Mouse (Mus musculus): ENCODE measurements around the gene S1pr3.

Gene S1pr3

DNA sequence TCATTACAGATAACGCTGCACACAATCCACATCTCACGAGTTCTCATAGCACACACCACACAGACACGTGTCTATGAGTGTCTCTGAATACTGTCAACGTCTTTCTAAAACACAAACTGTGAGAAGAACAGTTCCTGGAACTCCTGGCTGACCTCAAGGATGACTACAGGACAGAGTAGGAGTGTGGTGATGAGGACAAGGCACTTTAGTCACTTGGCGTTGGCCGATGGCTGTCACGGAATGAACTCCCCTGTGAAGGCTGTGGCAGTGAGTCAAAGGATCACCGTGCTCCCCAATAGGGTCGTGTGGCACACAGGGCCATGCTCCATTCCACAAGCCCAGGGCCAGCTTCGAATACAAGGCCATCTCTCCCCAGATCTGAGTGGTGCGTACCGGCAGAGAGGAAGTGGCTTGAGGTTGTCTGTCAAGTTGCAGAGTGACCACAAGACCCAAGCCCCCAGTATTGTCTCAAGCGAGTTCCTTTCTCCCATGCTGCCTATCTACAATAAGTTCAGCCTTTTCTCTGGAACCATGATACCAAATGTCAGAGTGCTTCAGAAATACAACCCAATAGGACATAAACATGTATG lies 2.6 kb upstream of the S1pr3 start:
- no peak for DNase-seq (ENCODE audit: low spot score)

DNA sequence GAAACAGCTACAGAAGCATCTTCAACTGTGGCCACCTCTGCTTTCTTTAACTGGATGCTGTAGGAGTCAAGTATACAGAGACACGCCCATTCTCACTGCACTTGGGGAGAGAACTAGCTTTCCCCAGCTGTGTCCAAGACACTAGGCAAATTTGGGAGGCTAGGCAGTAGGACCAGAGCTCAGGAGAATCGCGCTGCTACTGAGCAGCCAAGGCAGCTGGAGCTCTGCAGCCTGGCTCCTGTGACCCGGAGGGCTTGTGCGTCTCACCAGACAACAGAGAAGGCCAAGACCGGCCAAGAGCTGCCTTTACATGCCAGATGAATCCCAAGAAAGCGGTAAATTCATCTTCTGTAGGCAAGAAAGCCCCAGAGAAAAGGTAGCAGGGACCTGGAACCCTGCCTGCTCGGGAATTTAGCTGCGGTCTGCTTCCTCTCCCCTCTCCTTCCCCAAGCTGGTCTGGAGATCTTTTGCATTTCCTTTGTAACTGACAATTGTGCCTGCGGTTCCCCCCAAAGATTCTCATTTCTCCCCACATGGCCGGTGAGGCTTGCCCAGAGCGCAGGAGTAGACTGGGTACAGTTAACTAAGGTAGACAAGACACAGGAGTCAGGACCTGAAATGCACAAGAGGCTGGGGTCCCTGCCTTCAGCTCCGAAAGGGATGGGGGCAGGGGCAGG lies 760 bp upstream of the S1pr3 start:
- DNase-seq (ENCODE audit: low spot score) = no peak

DNA sequence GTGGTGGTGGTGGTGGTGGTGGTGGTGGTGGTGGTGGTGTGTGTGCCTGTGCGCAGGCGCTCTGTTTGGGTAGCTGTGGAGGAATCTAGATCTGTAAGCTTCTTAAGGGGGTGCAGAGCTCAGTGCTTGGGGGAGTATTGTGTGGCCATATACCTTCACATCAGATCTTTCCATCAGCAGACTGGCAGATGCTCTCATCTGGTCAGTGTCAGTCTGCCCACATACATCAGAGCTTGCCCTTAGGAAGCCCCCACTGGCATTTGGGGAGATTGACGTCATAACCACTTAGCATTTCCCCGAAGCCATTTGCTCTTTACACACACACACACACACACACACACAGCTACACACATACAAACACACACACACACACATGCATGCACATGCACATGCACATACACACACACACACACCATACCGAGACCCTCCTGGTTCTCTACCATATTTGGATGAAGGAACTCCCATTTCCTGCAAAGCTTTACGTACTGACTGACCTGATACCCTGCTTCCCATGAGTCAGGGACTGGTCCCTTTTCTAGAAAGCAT lies 1.6 kb downstream of the S1pr3 start:
- DNase-seq (ENCODE audit: low spot score) = no peak

DNA sequence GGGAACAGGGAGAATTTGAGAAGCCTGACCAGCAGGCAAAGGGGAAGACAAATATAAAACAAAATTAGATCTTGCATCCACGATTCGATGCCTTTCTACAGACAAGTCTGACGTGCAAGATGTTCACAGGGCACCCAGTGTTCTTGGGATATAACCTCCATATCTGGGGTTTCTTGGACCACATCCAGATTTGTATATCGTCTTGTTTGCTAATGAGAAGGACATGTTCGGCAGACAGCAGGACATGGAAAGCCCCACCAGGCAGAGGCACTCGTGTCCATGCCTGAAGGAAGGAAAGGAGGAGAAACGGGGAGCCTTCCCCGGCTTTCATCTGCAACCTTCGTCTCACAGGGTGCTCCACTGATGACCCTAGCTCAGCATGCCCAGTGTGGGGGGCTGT lies 2.8 kb downstream of the S1pr3 start:
- DNase-seq (ENCODE audit: low spot score) = no peak

DNA sequence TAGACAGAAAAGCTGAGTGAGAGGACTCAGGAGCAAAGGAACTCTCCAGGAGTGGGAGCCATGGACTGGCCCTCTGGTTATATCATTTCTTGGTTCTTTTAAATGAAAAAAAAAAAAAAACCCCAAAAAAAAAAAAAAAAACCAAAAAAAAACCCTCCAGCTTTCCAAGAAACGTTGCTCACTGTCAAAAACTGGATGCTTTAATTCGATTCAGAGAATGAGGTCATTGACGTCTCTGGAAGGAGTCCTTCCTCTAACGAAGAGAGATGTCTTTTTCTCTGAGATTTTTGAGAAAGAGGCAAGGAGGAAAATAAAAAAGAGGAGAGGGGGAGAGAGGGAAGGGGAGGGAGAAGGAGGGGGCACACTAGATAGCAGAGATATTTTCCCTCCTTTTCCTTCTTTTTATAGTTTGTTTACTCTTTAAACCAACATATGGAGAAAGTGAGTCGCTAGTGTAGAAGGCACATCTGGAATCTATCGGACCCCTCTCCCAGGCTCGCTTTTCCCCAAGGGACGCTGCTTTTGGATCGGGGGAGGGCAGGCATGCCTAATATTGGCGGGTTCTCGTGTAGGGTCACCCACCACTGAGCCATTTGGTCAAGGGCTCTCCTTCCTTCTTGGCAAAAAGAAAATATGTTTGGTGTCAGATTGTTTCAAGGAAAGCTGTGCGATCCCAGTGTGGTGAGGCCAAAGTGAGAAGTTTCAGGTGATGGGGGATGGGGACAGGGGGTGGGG lies 3.4 kb downstream of the S1pr3 start:
- peak; percentile 66 for DNase-seq (ENCODE audit: low spot score)

DNA sequence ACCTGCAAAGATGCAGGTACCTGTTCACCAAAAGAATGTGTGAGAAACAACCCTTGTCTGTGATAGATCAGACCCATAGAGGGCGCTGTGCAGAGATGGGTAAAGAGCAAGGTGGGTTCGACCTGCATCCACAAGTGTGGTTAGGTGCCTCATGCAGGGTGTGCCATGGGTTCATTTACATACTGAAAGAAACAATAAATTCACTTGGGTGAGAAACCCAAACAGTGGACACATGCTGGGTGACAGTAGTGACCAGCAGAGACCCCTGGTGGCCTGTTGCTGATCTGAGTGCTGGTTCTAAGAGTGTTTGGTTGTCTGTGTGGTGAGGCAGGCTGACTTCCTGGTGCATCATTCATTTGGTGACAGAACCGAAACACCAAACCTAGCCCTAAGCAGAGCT lies 5.0 kb downstream of the S1pr3 start:
- DNase-seq (ENCODE audit: low spot score) = peak; percentile 31

DNA sequence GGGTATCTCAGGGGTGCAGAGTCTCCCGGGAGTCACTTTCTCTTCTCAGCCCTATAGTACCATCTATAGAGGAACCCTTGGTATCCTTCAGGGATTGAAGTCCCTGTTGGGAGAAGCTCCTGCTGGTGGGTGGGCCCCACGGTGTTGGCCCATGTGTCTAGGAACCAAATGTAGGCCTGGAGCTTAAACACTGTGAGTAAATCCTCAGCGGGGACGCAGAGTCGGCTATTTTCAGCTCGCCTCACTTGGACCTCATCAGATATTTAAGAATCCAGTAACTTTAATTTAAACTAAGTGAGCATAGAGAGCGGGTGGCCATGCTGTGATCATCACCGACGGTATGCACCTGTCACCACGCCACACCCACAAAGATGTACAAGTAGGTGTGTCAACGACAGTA lies 8.3 kb downstream of the S1pr3 start:
- DNase-seq (ENCODE audit: low spot score) = no peak

DNA sequence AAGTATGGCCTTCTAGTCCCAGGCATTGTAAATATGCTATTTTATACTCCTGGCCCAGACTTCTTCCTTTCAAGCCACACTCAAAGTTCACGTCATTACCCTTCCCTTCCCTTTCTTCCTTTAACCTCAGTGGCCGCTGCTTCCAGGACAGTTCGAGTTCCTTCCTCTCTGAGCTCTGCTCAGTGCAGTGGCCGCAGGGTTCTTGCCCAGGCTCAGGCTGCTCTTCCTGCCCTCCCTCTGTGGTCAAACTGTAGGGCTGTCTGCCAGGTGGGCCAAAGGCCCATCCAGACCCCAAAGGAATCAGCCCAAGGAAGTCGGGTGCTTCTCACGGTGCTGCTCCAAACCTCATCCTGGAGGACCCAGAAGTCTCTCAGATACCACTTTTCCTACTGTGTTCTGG lies 9.4 kb downstream of the S1pr3 start:
- no peak for DNase-seq (ENCODE audit: low spot score)

DNA sequence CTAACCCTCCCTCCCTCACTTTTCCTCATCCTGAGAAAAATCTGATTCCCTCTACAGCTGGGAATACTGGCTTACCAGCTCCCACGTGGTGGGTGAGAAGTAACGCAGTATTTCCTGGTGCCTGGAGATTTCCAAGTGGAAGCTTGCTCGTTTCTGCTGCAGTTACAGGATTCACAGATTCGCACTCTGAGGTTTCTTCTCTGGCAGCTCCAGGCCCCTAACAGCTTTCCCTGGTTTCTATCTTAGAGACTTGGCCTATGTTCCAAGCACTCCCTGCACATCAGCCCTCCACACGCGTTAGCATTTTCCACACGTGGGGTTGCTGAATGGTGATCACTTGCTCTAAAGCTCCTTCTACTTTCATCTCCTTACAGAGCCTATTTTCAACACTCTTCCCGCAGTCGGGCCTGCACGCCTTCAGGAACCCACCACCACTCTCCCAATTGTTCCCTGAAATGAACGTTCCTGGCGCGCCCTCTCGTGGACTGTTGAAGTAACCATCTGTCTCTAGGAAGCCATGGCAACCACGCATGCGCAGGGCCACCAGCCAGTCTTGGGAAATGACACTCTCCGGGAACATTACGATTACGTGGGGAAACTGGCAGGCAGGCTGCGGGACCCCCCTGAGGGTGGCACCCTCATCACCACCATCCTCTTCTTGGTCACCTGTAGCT lies 10.0 kb downstream of the S1pr3 start:
- peak; percentile 95 for DNase-seq (ENCODE audit: low spot score)

DNA sequence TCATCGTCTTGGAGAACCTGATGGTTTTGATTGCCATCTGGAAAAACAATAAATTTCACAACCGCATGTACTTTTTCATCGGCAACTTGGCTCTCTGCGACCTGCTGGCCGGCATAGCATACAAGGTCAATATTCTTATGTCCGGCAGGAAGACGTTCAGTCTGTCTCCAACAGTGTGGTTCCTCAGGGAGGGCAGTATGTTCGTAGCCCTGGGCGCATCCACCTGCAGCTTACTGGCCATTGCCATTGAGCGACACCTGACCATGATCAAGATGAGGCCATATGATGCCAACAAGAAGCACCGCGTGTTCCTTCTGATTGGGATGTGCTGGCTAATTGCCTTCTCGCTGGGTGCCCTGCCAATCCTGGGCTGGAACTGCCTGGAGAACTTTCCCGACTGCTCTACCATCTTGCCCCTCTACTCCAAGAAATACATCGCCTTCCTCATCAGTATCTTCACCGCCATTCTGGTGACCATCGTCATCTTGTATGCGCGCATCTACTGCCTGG lies 10.6 kb downstream of the S1pr3 start:
- no peak for DNase-seq (ENCODE audit: low spot score)

DNA sequence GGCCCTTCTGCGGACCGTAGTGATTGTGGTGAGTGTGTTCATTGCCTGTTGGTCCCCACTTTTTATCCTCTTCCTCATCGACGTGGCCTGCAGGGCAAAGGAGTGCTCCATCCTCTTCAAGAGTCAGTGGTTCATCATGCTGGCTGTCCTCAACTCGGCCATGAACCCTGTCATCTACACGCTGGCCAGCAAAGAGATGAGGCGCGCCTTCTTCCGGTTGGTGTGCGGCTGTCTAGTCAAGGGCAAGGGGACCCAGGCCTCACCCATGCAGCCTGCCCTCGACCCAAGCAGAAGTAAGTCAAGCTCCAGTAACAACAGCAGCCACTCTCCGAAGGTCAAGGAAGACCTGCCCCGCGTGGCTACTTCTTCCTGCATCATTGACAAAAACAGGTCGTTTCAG lies 11.1 kb downstream of the S1pr3 start:
- no peak for DNase-seq (ENCODE audit: low spot score)

DNA sequence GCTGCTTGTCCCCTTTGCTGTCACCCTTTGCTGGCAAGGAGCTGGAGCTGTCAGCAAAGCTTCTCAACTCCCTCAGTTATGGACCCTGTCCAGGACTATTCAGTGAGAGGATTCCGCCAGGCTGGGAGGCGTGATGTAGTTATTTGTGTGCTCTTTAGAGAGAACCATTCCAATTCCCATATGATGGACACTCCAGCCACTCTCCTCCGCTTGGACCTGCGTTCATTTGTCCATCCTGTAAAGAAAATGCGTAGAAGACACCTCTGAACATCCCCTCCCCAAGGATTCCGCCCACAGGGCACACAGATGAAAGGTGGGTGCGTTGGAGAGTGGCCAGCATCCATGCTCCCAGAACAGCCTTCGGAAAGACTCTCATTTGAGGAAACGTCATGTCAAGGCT lies 12.4 kb downstream of the S1pr3 start:
- no peak for DNase-seq (ENCODE audit: low spot score)

DNA sequence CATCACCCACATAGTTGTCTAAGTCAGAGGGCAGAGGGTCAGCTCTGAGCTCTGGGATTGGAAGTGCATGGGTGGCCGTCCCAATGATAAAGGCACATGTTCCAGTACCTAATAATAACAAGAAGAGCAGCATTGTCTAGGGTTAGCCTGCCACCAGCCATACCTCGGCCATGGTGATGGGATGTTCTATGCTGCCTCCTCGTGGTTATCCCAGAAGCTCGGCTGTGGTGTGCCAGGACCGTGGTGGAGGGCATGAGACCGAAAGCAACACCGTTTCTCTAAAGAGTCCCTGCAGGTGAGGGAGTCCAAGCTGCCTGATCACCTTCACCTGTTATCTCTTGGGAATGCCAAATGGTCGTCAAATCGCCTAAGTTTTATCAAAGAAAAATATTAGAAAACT lies 15.2 kb downstream of the S1pr3 start:
- DNase-seq (ENCODE audit: low spot score) = no peak

DNA sequence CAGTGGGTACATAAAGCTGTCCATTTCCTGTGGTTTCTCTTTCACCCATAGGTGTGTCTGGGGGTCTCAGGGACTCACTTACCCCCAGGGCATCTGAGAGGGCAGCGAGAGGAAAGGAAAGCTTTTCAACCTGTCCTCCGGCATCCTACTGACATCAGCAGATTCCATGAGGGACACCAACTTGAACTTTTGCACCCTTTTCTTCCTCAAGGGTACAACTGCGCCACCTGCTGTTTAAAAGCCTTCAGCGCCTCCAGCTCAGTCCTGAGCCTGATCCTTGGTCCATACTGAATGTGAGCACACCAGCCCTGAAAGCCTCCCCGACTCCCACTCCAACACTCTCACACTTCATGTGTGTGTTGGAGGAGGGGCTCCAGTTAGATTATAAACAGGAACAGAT lies 16.2 kb downstream of the S1pr3 start:
- DNase-seq (ENCODE audit: low spot score) = peak; percentile 68

DNA sequence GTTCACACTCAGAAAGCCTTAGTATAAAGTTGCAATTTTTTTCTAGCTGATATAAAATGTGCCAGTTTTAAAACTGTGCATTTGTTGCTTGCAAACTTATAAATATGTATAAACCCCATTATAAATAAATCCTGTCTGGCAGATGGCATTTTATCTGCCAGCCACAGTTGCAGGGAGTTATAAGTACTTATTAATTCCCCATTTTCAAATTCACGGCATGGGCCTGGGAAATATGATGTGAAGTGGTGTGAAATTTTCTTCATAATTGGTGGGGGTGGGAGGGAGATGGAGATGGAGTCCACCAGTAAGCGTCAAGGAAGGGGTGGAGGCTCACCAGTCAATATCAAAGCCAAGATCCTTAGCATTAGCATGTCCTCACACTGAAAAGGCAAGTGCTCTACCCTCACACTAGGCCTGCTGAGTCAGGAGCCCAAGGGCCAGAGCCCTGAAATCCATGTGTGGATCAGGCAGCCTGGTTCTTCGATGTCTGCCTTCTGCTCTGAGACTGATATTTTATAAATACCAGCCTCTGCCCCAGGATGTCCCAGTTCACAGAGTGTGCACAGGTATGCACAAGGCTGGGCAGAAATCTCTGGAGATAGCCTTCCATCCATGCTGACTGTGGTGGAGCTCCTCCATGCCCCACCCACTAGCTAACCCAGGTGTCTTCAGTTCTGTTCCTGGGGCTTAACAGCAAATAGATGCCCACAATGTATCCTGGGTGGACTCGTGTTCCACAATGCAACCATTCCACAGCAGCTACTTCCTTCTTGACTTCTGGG lies 17.4 kb downstream of the S1pr3 start:
- no peak for DNase-seq (ENCODE audit: low spot score)

DNA sequence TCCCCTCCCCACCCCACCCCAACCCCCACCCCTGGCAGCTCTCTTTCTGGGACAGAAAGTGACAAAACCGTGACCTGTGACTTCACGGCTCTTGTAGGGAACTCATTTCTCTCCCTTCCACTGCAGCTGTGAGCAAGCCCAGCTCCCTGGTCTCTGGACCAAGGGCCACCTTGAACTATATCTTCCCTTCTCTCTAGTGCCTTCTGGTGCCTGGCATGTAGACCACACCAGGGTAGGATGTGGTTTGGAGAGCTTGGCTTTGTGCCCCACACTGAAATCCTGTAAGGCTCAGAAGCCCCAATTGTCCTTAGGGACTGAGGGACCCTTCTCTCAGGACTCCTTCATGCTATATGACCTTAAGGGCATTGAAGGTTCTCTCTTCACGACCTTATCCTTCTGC lies 24.9 kb downstream of the S1pr3 start:
- DNase-seq (ENCODE audit: low spot score) = no peak

DNA sequence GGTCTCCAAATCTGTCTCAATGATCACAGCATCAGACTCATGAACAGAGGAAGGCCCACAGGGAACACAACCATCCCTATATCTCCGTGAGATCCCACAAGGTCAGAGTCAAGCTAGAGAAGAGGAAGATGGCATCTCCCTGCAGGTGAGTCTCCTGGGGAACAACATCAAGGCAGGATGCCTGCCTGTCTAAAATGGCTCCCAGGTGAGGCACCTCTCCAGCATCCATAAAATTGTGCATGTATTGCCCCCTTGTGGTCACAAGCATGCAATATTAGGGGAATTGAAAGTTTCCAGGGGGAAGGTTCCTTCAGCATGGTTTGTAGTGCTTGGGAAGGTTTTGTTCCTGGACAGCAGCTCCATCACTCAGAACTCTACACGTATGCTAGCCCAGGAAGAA lies 26.0 kb downstream of the S1pr3 start:
- no peak for DNase-seq (ENCODE audit: low spot score)

DNA sequence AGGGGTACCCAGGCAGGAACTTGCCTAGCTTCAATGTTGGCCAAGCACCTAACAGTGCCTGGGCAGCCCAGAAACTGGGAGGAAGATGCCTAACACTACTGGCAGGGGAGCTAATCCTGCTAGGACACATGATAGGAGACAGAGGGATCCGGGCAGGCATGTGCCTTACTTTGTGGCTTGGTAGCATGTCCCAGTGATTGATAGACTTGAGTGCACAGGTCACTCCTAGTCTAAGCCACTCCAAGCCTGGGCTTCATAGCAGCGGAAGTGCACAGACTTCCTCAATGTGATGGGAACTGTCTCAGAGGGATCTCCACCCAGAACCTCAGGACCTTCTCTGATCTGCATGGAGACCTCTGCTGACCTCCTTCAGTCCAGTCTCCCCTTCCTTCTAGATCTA lies 26.7 kb downstream of the S1pr3 start:
- no peak for DNase-seq (ENCODE audit: low spot score)

DNA sequence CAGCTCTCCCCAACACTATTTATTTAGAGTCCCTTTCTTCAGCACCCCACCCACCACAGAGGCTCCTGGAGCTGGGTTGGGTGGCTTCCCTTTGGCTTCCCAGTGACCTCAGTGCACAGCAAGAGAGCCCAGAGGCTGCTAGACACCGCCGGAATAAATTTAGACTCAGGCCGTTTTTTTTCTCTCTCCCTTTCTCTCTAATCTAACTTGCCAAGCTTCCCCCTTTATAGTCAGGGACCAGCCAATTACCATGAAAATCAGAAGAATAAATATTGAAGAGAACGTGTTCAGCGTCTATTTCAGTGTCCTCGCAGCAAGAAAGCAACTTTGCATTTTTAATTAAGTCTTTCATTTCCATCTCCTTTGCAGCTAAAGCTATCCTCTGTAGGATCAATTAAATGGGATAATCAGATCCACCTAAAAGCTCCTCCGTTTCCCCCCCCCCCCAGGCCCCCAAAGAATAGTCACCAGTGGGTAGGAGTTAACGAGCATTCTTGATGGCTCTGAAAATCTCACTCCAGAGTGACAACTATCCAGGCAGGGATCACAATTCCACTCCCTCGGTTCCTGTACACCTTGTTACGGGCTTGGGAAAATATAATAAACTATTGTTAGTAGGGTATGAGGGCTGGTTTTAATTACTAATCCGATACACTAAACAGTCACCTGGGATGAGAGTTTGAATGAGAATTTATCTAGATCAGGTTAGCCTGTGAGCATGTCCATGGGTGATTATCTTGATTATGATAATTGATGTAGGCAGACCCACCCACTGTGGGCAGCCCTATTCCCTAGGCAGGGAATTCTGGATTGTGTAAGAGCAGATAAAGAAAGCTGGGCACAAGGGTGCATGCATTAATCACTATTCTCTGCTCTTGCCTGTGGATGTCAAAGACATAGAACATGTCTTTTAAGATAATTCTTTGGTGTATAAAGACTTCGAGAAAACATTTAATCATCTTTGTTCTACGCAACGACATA lies 29.0 kb downstream of the S1pr3 start:
- no peak for DNase-seq (ENCODE audit: low spot score)

DNA sequence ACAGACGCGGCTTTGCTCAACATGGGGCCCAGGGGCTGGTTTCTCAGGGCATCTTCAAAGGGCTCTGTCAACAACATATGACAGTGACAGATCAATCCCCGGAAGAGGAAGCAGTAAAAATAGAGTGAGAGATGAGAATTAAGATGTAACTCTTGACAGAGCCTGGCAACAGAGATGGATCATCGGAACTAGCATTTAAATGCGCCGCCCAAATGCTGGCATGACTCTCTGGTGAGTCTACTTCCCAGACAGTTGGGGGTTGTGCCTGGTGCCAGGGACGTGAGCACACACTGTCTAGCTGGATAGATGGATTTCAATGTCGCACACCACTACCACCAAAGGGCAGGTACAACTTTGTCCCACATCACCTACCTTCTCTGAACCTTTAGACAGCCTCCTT lies 34.5 kb downstream of the S1pr3 start:
- DNase-seq (ENCODE audit: low spot score) = no peak

DNA sequence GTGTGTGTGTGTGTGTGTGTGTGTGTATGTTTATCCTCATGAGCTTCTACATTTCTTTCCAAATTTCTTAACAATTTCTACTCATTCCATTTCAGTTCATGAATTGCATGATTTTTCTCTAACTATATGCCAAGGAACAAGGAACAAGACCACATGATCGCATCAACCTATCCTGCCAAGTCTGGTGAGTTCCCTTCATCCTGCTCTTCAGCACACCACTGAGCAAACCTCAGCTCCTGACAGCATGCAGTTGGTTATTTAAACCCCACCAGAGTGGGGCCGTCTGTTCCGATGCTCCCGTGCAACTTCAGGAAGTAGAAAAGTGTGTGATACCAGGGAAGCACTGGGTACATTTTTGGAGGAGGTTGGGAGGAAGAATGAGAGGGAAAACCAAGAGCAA lies 38.1 kb downstream of the S1pr3 start:
- no peak for DNase-seq (ENCODE audit: low spot score)

Data from MN1 (cell line).